In genomic region chr8:88299907-88300603, GRCm38 (mm10) we compare ENCODE assay signal across 10 mouse cellular contexts. TPM values are rescaled to one million over a fixed set of nuclear protein-coding genes. Genes with fewer than 3 reads are reported as not detected.
DNase-seq lines count a peak whose midpoint lies in the region; ATAC-seq and TF ChIP-seq lines count a peak whose summit lies in the region.
"Had no signal": no experiment of that assay in that cellular context is flagged by ENCODE, and none has a peak within 500 bp of the region (broad histone marks: within the 10 kb centered on the region; RNA-seq: fewer than 3 reads in every experiment).

No protein-coding gene starts in this region.

- TF ChIP-seq POLR2A in CH12.LX (IDR thresholded peaks at IDR 0.05; ENCODE audit: low read depth, low read length): no peak
- no peak for TF ChIP-seq POLR2A in cerebellum, adult 2 months (IDR thresholded peaks at IDR 0.05; ENCODE audit: borderline replicate concordance, insufficient read depth, low read length)

- H3K9ac ChIP-seq in CH12.LX (ENCODE audit: insufficient read depth, low read depth): no peak overlapping the region
- H3K9ac ChIP-seq in heart, embryonic 11.5 days (ENCODE audit: low read depth, low read length): no peak overlapping the region; the same call in 1 of the 2 replicates

- H3K4me1 ChIP-seq in heart, embryonic 10.5 days: peaks cover 38% of the 10 kb centered on the region
- peaks cover 13 to 67% of the 10 kb centered on the region in 2 experiments; a peak in 3 of 4 replicates for H3K4me1 ChIP-seq in CH12.LX (ENCODE audit: control insufficient read depth in 1 of 2, insufficient read depth in 2 of 2)
- peaks cover 10% of the 10 kb centered on the region for H3K4me1 ChIP-seq in heart, embryonic 11.5 days (ENCODE audit: control insufficient read depth, insufficient read depth, low read length)
- H3K4me1 ChIP-seq in cerebellum, adult 2 months (ENCODE audit: control insufficient read depth, insufficient read depth, low read length): peaks cover 12% of the 10 kb centered on the region

- H3K27me3 ChIP-seq in heart, embryonic 10.5 days (ENCODE audit: insufficient read depth, poor library complexity, severe bottlenecking): 0 out of 2 replicates have a peak, but pooled peaks cover 6% of the 10 kb centered on the region
- no peaks in the 10 kb centered on the region for H3K27me3 ChIP-seq in CH12.LX (replicated peaks)
- H3K27me3 ChIP-seq in heart, embryonic 11.5 days (ENCODE audit: control insufficient read depth, insufficient read depth, low read length): peaks cover 2% of the 10 kb centered on the region; the same call in 1 of the 2 replicates
- no peaks in the 10 kb centered on the region for H3K27me3 ChIP-seq in cerebellum, adult 2 months (ENCODE audit: control insufficient read depth, insufficient read depth, low read length)

- TF ChIP-seq CTCF in CH12.LX (conservative IDR thresholded peaks at IDR 0.05 in 1 of 2, IDR thresholded peaks at IDR 0.05 in 1 of 2; ENCODE audit: low read depth in 2 of 2, low read length in 2 of 2): no peak
- TF ChIP-seq CTCF in cerebellum, adult 2 months (IDR thresholded peaks at IDR 0.05; ENCODE audit: borderline replicate concordance, insufficient read depth, low read depth, low read length): no peak

- peak overlapping the region; percentile 3; the same call in 1 of the 2 replicates for H3K4me3 ChIP-seq in heart, embryonic 10.5 days
- no peak overlapping the region for H3K4me3 ChIP-seq in CH12.LX (replicated peaks in 1 of 3; ENCODE audit: low read depth in 2 of 3, low read length in 2 of 3, poor library complexity in 1 of 3)
- H3K4me3 ChIP-seq in heart, embryonic 11.5 days (ENCODE audit: low read depth, low read length): no peak overlapping the region; the same call in 1 of the 2 replicates
- H3K4me3 ChIP-seq in macrophage (ENCODE audit: inconsistent target): no peak overlapping the region
- H3K4me3 ChIP-seq in cerebellum, adult 2 months (replicated peaks; ENCODE audit: insufficient read depth, low read depth, low read length): no peak overlapping the region

- peak; percentile 68; the same call in 1 of the 2 replicates for ATAC-seq in heart, embryonic 11.5 days (replicated peaks; ENCODE audit: insufficient number of reproducible peaks, low FRiP score, low TSS enrichment)

- no peaks in the 10 kb centered on the region for H3K9me3 ChIP-seq in heart, embryonic 10.5 days
- H3K9me3 ChIP-seq in CH12.LX (replicated peaks; ENCODE audit: low read length): no peaks in the 10 kb centered on the region
- H3K9me3 ChIP-seq in heart, embryonic 11.5 days (replicated peaks; ENCODE audit: control insufficient read depth, low read length): no peaks in the 10 kb centered on the region

- in situ Hi-C loops in CH12.LX (cut with MboI; ENCODE audit: low pct_ligation_motif_present, low pct_unique_long_range_greater_than_20kb, low sequenced_read_pairs): no loop called here

- peak; percentile 85 for DNase-seq in heart, embryonic 10.5 days (ENCODE audit: low spot score)
- no peak for DNase-seq in heart, postnatal 4 days
- peak; percentile 50 for DNase-seq in CH12.LX (ENCODE audit: extremely low read depth)
- DNase-seq in left cerebral cortex, adult 18-20 months (ENCODE audit: low spot score in 2 of 2): no peak
- no peak for DNase-seq in cerebellum, adult 2 months
- no peak for DNase-seq in adrenal gland, adult 2 months
- DNase-seq: kidney, adult 18-20 months; retina, postnatal 1 day had no signal

- no peak for TF ChIP-seq EP300 in CH12.LX (IDR thresholded peaks at IDR 0.05; ENCODE audit: low read length)

- no peak for TF ChIP-seq RAD21 in CH12.LX (IDR thresholded peaks at IDR 0.05; ENCODE audit: low read depth, low read length)

- H3K79me2 ChIP-seq in CH12.LX (replicated peaks; ENCODE audit: control insufficient read depth, extremely low read depth, insufficient read depth, poor library complexity, severe bottlenecking): no peaks in the 10 kb centered on the region
- peaks cover 95% of the 10 kb centered on the region for H3K79me2 ChIP-seq in macrophage (ENCODE audit: inconsistent target)

- 60% methylated on average over 10 of the region's 10 CpGs for WGBS in heart, embryonic 10.5 days
- WGBS in heart, embryonic 11.5 days (ENCODE audit: insufficient replicate concordance): 69% methylated on average over 10 of the region's 10 CpGs
- 15% methylated on average over 7 of the region's 10 CpGs for WGBS in macrophage (ENCODE audit: missing documents)
- 88% methylated on average over 10 of the region's 10 CpGs for WGBS in cerebellum, adult 2 months

- no peak overlapping the region for H3K4me2 ChIP-seq in CH12.LX (ENCODE audit: insufficient read depth, low read depth, poor library complexity, severe bottlenecking)
- H3K4me2 ChIP-seq in heart, embryonic 11.5 days: peak overlapping the region; percentile 40; the same call in 1 of the 2 replicates

- dilution Hi-C loops in CH12.LX (cut with MboI; ENCODE audit: extremely low pct_ligation_motif_present, extremely low pct_unique_long_range_greater_than_20kb, low sequenced_read_pairs): no loop called here

- no peaks in the 10 kb centered on the region for H3K36me3 ChIP-seq in heart, embryonic 10.5 days
- H3K36me3 ChIP-seq in CH12.LX (replicated peaks in 1 of 2; ENCODE audit: control insufficient read depth in 1 of 2, insufficient read depth in 1 of 2, low read length in 1 of 2) (peaks cover 42 to 90% of the 10 kb centered on the region in 2 experiments), macrophage (ENCODE audit: inconsistent target) (peaks cover 35% of the 10 kb centered on the region)
- H3K36me3 ChIP-seq in heart, embryonic 11.5 days (ENCODE audit: control insufficient read depth, insufficient read depth, low read length): no peaks in the 10 kb centered on the region

- peak overlapping the region; percentile 77 for H3K27ac ChIP-seq in heart, embryonic 10.5 days
- H3K27ac ChIP-seq in CH12.LX (ENCODE audit: insufficient read depth, low read depth) (0 out of 2 replicates have a peak overlapping the region, but pooled peaks have one; percentile 2), macrophage (peak overlapping the region; percentile 95)
- H3K27ac ChIP-seq in heart, embryonic 11.5 days (ENCODE audit: low read depth, low read length): peak overlapping the region; percentile 29; the same call in 1 of the 2 replicates
- no peak overlapping the region for H3K27ac ChIP-seq in cerebellum, adult 2 months (ENCODE audit: insufficient read depth, low read length)

TF ChIP-seq in CH12.LX, 34 proteins besides CTCF, POLR2A, EP300 and RAD21:
- TF ChIP-seq POLR2AphosphoS2 (IDR thresholded peaks at IDR 0.05; ENCODE audit: low read depth, low read length) (no peak), JUN (IDR thresholded peaks at IDR 0.05; ENCODE audit: insufficient read depth, low read depth, low read length) (no peak), NRF1 (IDR thresholded peaks at IDR 0.05; ENCODE audit: low read depth, low read length) (no peak), ELF1 (IDR thresholded peaks at IDR 0.05; ENCODE audit: low read depth, low read length) (no peak), ZC3H11A (IDR thresholded peaks at IDR 0.05; ENCODE audit: low read depth, low read length) (no peak), ZMIZ1 (IDR thresholded peaks at IDR 0.05; ENCODE audit: low read depth, low read length) (no peak), MAZ (IDR thresholded peaks at IDR 0.05; ENCODE audit: low read depth, low read length) (no peak), MXI1 (IDR thresholded peaks at IDR 0.05; ENCODE audit: low read depth, low read length) (no peak), BHLHE40 (IDR thresholded peaks at IDR 0.05; ENCODE audit: low read depth, low read length) (no peak), SIN3A (IDR thresholded peaks at IDR 0.05; ENCODE audit: low read length) (no peak), TBP (conservative IDR thresholded peaks at IDR 0.05; ENCODE audit: low read depth, low read length) (no peak), ETS1 (conservative IDR thresholded peaks at IDR 0.05; ENCODE audit: low read depth, low read length) (no peak), KAT2A (IDR thresholded peaks at IDR 0.05; ENCODE audit: insufficient replicate concordance, low read length) (no peak), ZKSCAN1 (IDR thresholded peaks at IDR 0.05; ENCODE audit: borderline replicate concordance, low read depth, low read length) (no peak), CHD1 (IDR thresholded peaks at IDR 0.05; ENCODE audit: low read depth, low read length) (no peak), PAX5 (IDR thresholded peaks at IDR 0.05; ENCODE audit: low read length) (no peak), ZNF384 (IDR thresholded peaks at IDR 0.05; ENCODE audit: low read depth, low read length) (no peak)
TF ChIP-seq in CH12.LX: peak in this region for 0.

RNA-seq across cellular contexts. Expression of gene Adcy7, which starts 27.9 kb away (rescaled TPM):
- polyA plus RNA-seq in heart, embryonic 10.5 days (2016; fragmentation: Nextera tagmentation; extraction: Ambion mirVana): 3.4 and 4.0 TPM in 2 replicates
- total RNA-seq in heart, postnatal 4 days (2021): 1 to 10 TPM; 4.0 to 5.4 TPM
- total RNA-seq in CH12.LX (2012; rRNA removed): 25.7 and 25.9 TPM in 2 replicates
- total RNA-seq in CH12.LX (2014; rRNA removed): 25.5 and 27.0 TPM in 2 replicates
- 28.5 and 28.8 TPM in 2 replicates for polyA plus RNA-seq in CH12.LX (2012; ENCODE audit: insufficient read length, low read depth)
- polyA plus RNA-seq in heart, embryonic 11.5 days (2014; fragmentation: Nextera tagmentation; extraction: Ambion mirVana): 2.4 and 2.9 TPM in 2 replicates
- total RNA-seq in macrophage (2018; cell fraction: chromatin; rRNA removed): 100 to 1,000 TPM; 118 to 513 (median 314) TPM
- 100 to 1,000 TPM in 8 of 26 experiments, 10 to 100 TPM in 18; 53.5 to 117 (median 87.6) TPM for total RNA-seq in macrophage (2018; cell fraction: cytosol; rRNA removed)
- total RNA-seq in macrophage (2018; cell fraction: nucleus; rRNA removed): 100 to 1,000 TPM; 108 to 315 (median 217) TPM
- polyA plus RNA-seq in macrophage (2018): 49.6 to 90.2 TPM (median 76.3 TPM) in 3 replicates
- 1 to 10 TPM; 3.8 to 4.8 TPM for total RNA-seq in left cerebral cortex, adult 18-20 months (2021)
- 3.9 and 5.4 TPM in 2 replicates for polyA plus RNA-seq in cerebellum, adult 2 months (2012; rRNA removed)
- total RNA-seq in adrenal gland, adult 2 months (2021): 10 to 100 TPM in 1 of 2 experiments, 1 to 10 TPM in 1; 4.8 to 18.6 TPM
- 8.7 and 11.3 TPM in 2 replicates for polyA plus RNA-seq in adrenal gland, adult 2 months (2012; rRNA removed)

Comparison
In these comparisons a context has a peak if more than half of its experiments do, and no peak if none do; other contexts are left out.
1. DNase-seq: peak in heart, embryonic 10.5 days (single experiment) and CH12.LX (single experiment); none in heart, postnatal 4 days (single experiment), left cerebral cortex, adult 18-20 months (0 of 2), cerebellum, adult 2 months (0 of 2) and adrenal gland, adult 2 months (single experiment).